Mouse (Mus musculus) lung, embryonic 16.5 days (tissue): ENCODE measurements around the gene Vmn2r100. TPM values are rescaled to one million over a fixed set of nuclear protein-coding genes. Genes with fewer than 3 reads are reported as not detected.

Source experiments
- ATAC-seq: fragments of 200-750 bp; cut with Nextera tagmentation; 2 replicates; pipeline ENCODE4 v1.8.0; 2017; ENCODE audit warnings: low read depth, mild to moderate bottlenecking, moderate library complexity
- H3K27ac ChIP-seq: fragments of 300-500 bp; sonication (generic); 2 replicates; pipeline ENCODE4 v1.5.1; 2014; ENCODE audit warnings: mild to moderate bottlenecking, control low read depth, low read length
- H3K27me3 ChIP-seq: fragments of 300-500 bp; sonication (generic); 2 replicates; pipeline ENCODE4 v1.6.1; 2014; ENCODE audit warnings: low read depth, low read length, mixed read lengths; ENCODE audit not compliant: control insufficient read depth, insufficient read depth
- H3K36me3 ChIP-seq: fragments of 300-500 bp; sonication (generic); 2 replicates; pipeline ENCODE4 v1.6.1; 2014; ENCODE audit warnings: low read length; ENCODE audit not compliant: control insufficient read depth, insufficient read depth
- H3K4me1 ChIP-seq: fragments of 300-500 bp; sonication (generic); replicated peaks from 2 replicates; pipeline ENCODE4 v1.6.1; 2014; ENCODE audit warnings: low read length, mixed read lengths; ENCODE audit not compliant: control insufficient read depth, insufficient read depth
- H3K4me2 ChIP-seq: fragments of 300-500 bp; sonication (generic); 2 replicates; pipeline ENCODE4 v1.6.1; 2014; ENCODE audit warnings: low read depth, low read length, control low read depth
- H3K4me3 ChIP-seq: fragments of 300-500 bp; sonication (generic); 2 replicates; pipeline ENCODE4 v1.5.1; 2014; ENCODE audit warnings: mild to moderate bottlenecking, low read length, control low read depth
- H3K9ac ChIP-seq: fragments of 300-500 bp; sonication (generic); 2 replicates; pipeline ENCODE4 v1.6.1; 2014; ENCODE audit warnings: low read length, control low read depth
- H3K9me3 ChIP-seq: fragments of 300-500 bp; sonication (generic); 2 replicates; pipeline ENCODE4 v1.6.1; 2016; ENCODE audit warnings: low read length; ENCODE audit not compliant: control insufficient read depth
- polyA plus RNA-seq: library from polyadenylated mRNA; unstranded; fragments of >200 nt; fragmentation: Nextera tagmentation; extraction: Ambion mirVana; gene quantifications from 2 replicates; pipeline ENCODE4 v1.2.1, GENCODE M21; 2015

Vmn2r100 gene
- polyA plus RNA-seq, result not detected in 2 replicates

GRCm38 (mm10) chr17:19504432-19504831 is at the start of gene Vmn2r100:
TSS of gene Vmn2r100 (plus strand) at chr17:19504732.
- H3K9me3 ChIP-seq, result no peaks in the 10 kb centered on the region
- H3K36me3 ChIP-seq, result no peaks in the 10 kb centered on the region
- H3K9ac ChIP-seq, result no peak within 1 kb of the TSS
- no peaks in the 10 kb centered on the region for H3K4me1 ChIP-seq
- no peak within 1 kb of the TSS for H3K4me2 ChIP-seq
- H3K27ac ChIP-seq, result no peak within 1 kb of the TSS
- ATAC-seq, result no peak
- no peaks in the 10 kb centered on the region for H3K27me3 ChIP-seq
- H3K4me3 ChIP-seq, result no peak within 1 kb of the TSS

GRCm38 (mm10) chr17:19482866-19483265 is 21.7 kb upstream of the Vmn2r100 start:
- H3K9me3 ChIP-seq, result peaks cover 2% of the 10 kb centered on the region
- H3K4me1 ChIP-seq, result no peaks in the 10 kb centered on the region
- H3K36me3 ChIP-seq, result no peaks in the 10 kb centered on the region
- no peak overlapping the region for H3K4me3 ChIP-seq
- H3K9ac ChIP-seq, result no peak overlapping the region
- ATAC-seq, result no peak
- H3K4me2 ChIP-seq, result no peak overlapping the region
- H3K27ac ChIP-seq, result no peak overlapping the region
- H3K27me3 ChIP-seq, result no peaks in the 10 kb centered on the region

GRCm38 (mm10) chr17:19576927-19577326 is 72.4 kb downstream of the Vmn2r100 start, which contains the start of gene Vmn2r101:
TSS of gene Vmn2r101 (plus strand) at chr17:19577227.
- no peak for ATAC-seq
- H3K9me3 ChIP-seq, result no peaks in the 10 kb centered on the region

More at GRCm38 (mm10) chr17:19576927-19577326, 72.4 kb downstream of the Vmn2r100 start, which contains the start of gene Vmn2r101:
- Histone ChIP-seq H3K27ac (no peak within 1 kb of the TSS), H3K27me3 (no peaks in the 10 kb centered on the region), H3K4me3 (no peak within 1 kb of the TSS), H3K9ac (no peak within 1 kb of the TSS), H3K36me3 (no peaks in the 10 kb centered on the region), H3K4me2 (no peak within 1 kb of the TSS), H3K4me1 (no peaks in the 10 kb centered on the region)

Other genes starting within 250 kb of the Vmn2r100 start
- not detected in 2 replicates for gene Vmn2r99, start 142.8 kb upstream of the Vmn2r100 start, polyA plus RNA-seq
- not detected in 2 replicates for gene Vmn2r101, start 72.5 kb downstream of the Vmn2r100 start, polyA plus RNA-seq
- not detected in 2 replicates for gene Vmn2r102, start 155.6 kb downstream of the Vmn2r100 start, polyA plus RNA-seq